Comparison of ENCODE assay signal across 24 mouse cellular contexts in genomic region chr4:124210103-124210502, GRCm38 (mm10).
A peak's percentile ranks its signal among the peaks of the same experiment; 100 is the strongest.
DNase-seq lines count a peak whose midpoint lies in the region; ATAC-seq and TF ChIP-seq lines count a peak whose summit lies in the region.
"Had no signal": no experiment of that assay in that cellular context is flagged by ENCODE, and none has a peak within 500 bp of the region (broad histone marks: within the 10 kb centered on the region; RNA-seq: fewer than 3 reads in every experiment).

No protein-coding gene starts in this region.

- H3K9me3 ChIP-seq in forebrain, embryonic 16.5 days (ENCODE audit: control insufficient read depth, low read length) = no peaks in the 10 kb centered on the region
- no peaks in the 10 kb centered on the region for H3K9me3 ChIP-seq in forebrain, embryonic 12.5 days
- H3K9me3 ChIP-seq: G1E; limb, embryonic 12.5 days; liver, embryonic 13.5 days; lung, embryonic 15.5 days; neural tube, embryonic 12.5 days had no signal

- no peaks in the 10 kb centered on the region for H3K27me3 ChIP-seq in forebrain, embryonic 16.5 days (replicated peaks; ENCODE audit: control insufficient read depth, insufficient read depth, low read length)
- H3K27me3 ChIP-seq in forebrain, embryonic 12.5 days = 0 out of 2 replicates have a peak, but pooled peaks cover 5% of the 10 kb centered on the region
- H3K27me3 ChIP-seq: liver, embryonic 13.5 days; lung, embryonic 15.5 days had no signal

- H3K4me3 ChIP-seq in forebrain, embryonic 16.5 days (replicated peaks; ENCODE audit: low read length) = no peak overlapping the region
- no peak overlapping the region for H3K4me3 ChIP-seq in forebrain, embryonic 12.5 days (replicated peaks)
- no peak overlapping the region for H3K4me3 ChIP-seq in left cerebral cortex, adult 2 months
- H3K4me3 ChIP-seq: erythroblast, embryonic 14.5 days; limb, embryonic 12.5 days; liver, embryonic 13.5 days; lung, embryonic 15.5 days; neural tube, embryonic 12.5 days had no signal

- H3K4me2 ChIP-seq in forebrain, embryonic 16.5 days (ENCODE audit: low read length) = no peak overlapping the region
- no peak overlapping the region for H3K4me2 ChIP-seq in forebrain, embryonic 12.5 days
- H3K4me2 ChIP-seq: limb, embryonic 12.5 days; liver, embryonic 13.5 days; lung, embryonic 15.5 days; midbrain, embryonic 11.5 days; neural tube, embryonic 12.5 days had no signal

- intact Hi-C loops in left cerebral cortex, postnatal 4 days (cut with DNase I) = no loop called here
- intact Hi-C loops in left cerebral cortex, adult 2 months (cut with DNase I) = loop anchor here (1.0 to 2.0 kb wide), 2 partner anchors 55 to 191 kb away; no protein-coding TSS in a partner anchor

- 0 out of 2 replicates have a peak, but pooled peaks have one; percentile 20 for ATAC-seq in forebrain, embryonic 16.5 days
- ATAC-seq in forebrain, embryonic 12.5 days (ENCODE audit: low FRiP score) = no peak
- ATAC-seq: activated CD4-positive, CD25-positive, alpha-beta regulatory T cell, adult 4 months had no signal

- H3K27ac ChIP-seq in forebrain, embryonic 16.5 days (ENCODE audit: low read length) = no peak overlapping the region
- no peak overlapping the region for H3K27ac ChIP-seq in forebrain, embryonic 12.5 days
- no peak overlapping the region for H3K27ac ChIP-seq in left cerebral cortex, adult 2 months
- H3K27ac ChIP-seq: kidney, postnatal 0 days; limb, embryonic 12.5 days; liver, embryonic 13.5 days; lung, embryonic 15.5 days; macrophage; neural tube, embryonic 12.5 days; stomach, postnatal 0 days had no signal

- DNase-seq in left cerebral cortex, adult 11 months (ENCODE audit: low spot score) = peak; percentile 32
- no peak for DNase-seq in left cerebral cortex, postnatal 4 days
- DNase-seq in left cerebral cortex, adult 2 months (ENCODE audit: extremely low spot score in 1 of 2, low spot score in 2 of 2) = peak; percentile 39 to 45
- peak; percentile 49 for DNase-seq in right cerebral cortex, postnatal 25 days
- no peak for DNase-seq in spleen, postnatal 14 days (ENCODE audit: low spot score in 2 of 2)
- DNase-seq in thymus, adult 18-20 months = no peak
- DNase-seq: adrenal gland, postnatal 36 days; cerebellum, adult 8-10 months; gastrocnemius, postnatal 36 days; kidney, adult 18-20 months; liver, embryonic 13.5 days; thymus, postnatal 25 days had no signal

- no peaks in the 10 kb centered on the region for H3K36me3 ChIP-seq in forebrain, embryonic 16.5 days (ENCODE audit: control insufficient read depth, insufficient read depth)
- no peaks in the 10 kb centered on the region for H3K36me3 ChIP-seq in forebrain, embryonic 12.5 days (replicated peaks)
- H3K36me3 ChIP-seq: G1E; limb, embryonic 12.5 days; liver, embryonic 13.5 days; lung, embryonic 15.5 days; neural tube, embryonic 12.5 days had no signal

- no peak for TF ChIP-seq CTCF in left cerebral cortex, adult 2 months (IDR thresholded peaks at IDR 0.05)

- no peaks in the 10 kb centered on the region for H3K4me1 ChIP-seq in forebrain, embryonic 16.5 days (replicated peaks; ENCODE audit: control insufficient read depth, insufficient read depth, low read length)
- no peaks in the 10 kb centered on the region for H3K4me1 ChIP-seq in forebrain, embryonic 12.5 days
- H3K4me1 ChIP-seq: limb, embryonic 12.5 days; lung, embryonic 15.5 days; neural tube, embryonic 12.5 days had no signal

- no peak overlapping the region for H3K9ac ChIP-seq in forebrain, embryonic 16.5 days (replicated peaks; ENCODE audit: low read depth, low read length)
- H3K9ac ChIP-seq in forebrain, embryonic 12.5 days = no peak overlapping the region
- H3K9ac ChIP-seq: limb, embryonic 12.5 days; liver, embryonic 13.5 days; lung, embryonic 15.5 days; neural tube, embryonic 12.5 days had no signal

- WGBS in forebrain, embryonic 16.5 days = 66% methylated on average over 9 of the region's 9 CpGs
- 91% methylated on average over 9 of the region's 9 CpGs for WGBS in forebrain, embryonic 12.5 days

Comparison
In these comparisons a context has a peak if more than half of its experiments do, and no peak if none do; other contexts are left out.
1. DNase-seq: peak in left cerebral cortex, adult 11 months (single experiment), left cerebral cortex, adult 2 months (2 of 2) and right cerebral cortex, postnatal 25 days (single experiment); none in left cerebral cortex, postnatal 4 days (single experiment), spleen, postnatal 14 days (0 of 2) and thymus, adult 18-20 months (0 of 2).